Mouse (Mus musculus): ENCODE results near the gene Map3k13. TPM values are rescaled to one million over a fixed set of nuclear protein-coding genes. Genes with fewer than 3 reads are reported as not detected.

The Map3k13 gene
- total RNA-seq, 1 experiment = 0.36 TPM

DNA sequence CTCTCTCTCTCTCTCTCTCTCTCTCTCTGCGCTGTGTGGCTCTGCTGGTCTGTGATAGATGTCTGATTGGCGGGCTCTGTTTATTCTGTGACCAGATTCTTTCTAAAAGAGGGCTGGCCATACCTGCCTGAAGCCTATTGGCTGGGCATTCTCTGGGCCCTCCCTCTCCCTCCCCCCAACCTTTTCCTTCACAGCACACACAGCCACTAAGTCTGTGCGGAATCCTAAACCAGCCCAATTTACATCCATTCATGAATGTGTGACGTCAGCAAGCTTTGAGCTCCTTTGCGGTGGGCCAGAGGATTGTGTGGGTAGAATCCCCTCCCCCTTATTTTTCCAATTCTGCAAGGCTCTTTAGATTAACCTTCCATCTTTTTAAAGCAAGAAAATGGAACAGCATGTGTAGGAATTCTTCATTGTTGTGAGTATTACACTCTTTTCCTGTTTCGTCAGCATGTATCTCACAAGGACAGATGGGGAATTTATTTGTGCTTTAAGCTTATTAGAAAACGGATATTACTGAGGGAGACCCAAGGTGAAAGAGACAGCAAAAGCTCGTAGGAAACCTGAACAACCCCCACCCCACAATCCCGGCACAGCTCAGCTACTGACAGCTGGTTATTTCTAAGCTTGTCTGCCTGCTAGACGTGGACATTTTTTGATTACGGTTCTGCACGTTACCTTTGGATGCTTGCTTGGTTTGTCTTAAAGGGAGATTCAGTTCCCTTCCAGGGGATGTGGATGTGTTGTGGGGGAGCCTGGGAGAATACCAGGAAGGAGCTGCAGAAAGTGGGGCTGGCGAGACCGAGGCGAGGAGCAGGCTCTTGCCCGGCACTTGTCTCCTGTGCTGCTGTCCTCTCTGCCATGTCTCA, 51.9 kb downstream of the Map3k13 start:
- peaks cover 2 to 3% of the 10 kb centered on the region in 2 experiments; a peak in 1 of 4 replicates for H3K4me1 ChIP-seq (ENCODE audit: control insufficient read depth in 2 of 2, insufficient read depth in 2 of 2, low read length in 2 of 2, poor library complexity in 1 of 2)
- in situ Hi-C loops (cut with MboI; ENCODE audit: low sequenced_read_pairs in 2 of 2, unreplicated experiment in 2 of 2) = no loop called here
- peak overlapping the region in 1 of 2 experiments; percentile 44; a peak in 2 of 4 replicates for H3K4me3 ChIP-seq (ENCODE audit: insufficient read depth in 1 of 2, low read depth in 1 of 2, low read length in 2 of 2, poor library complexity in 1 of 2, severe bottlenecking in 1 of 2)
- TF ChIP-seq ZNF384 (IDR thresholded peaks at IDR 0.05; ENCODE audit: low read depth, low read length) (no peak), ZC3H11A (IDR thresholded peaks at IDR 0.05; ENCODE audit: borderline replicate concordance, low read depth, low read length) (no peak), HCFC1 (IDR thresholded peaks at IDR 0.05; ENCODE audit: borderline replicate concordance, insufficient read depth, low read length) (no peak), CHD2 (IDR thresholded peaks at IDR 0.05; ENCODE audit: low read depth, low read length) (no peak), MAFK (IDR thresholded peaks at IDR 0.05; ENCODE audit: insufficient read depth, low read depth, low read length) (no peak)
- H3K9ac ChIP-seq (ENCODE audit: insufficient read depth, low read depth, low read length, poor library complexity, severe bottlenecking) = 0 out of 2 replicates have a peak overlapping the region, but pooled peaks have one; percentile 22
- peak; percentile 67 for DNase-seq (ENCODE audit: low read depth, low spot score)
- H3K36me3 ChIP-seq (ENCODE audit: control insufficient read depth, insufficient read depth, low read length, poor library complexity, severe bottlenecking) = no peaks in the 10 kb centered on the region
- no peaks in the 10 kb centered on the region for H3K9me3 ChIP-seq (ENCODE audit: control insufficient read depth, insufficient read depth, low read depth, low read length)
- no peak overlapping the region for H3K27ac ChIP-seq (ENCODE audit: insufficient read depth, low read depth, low read length, poor library complexity, severe bottlenecking)

DNA sequence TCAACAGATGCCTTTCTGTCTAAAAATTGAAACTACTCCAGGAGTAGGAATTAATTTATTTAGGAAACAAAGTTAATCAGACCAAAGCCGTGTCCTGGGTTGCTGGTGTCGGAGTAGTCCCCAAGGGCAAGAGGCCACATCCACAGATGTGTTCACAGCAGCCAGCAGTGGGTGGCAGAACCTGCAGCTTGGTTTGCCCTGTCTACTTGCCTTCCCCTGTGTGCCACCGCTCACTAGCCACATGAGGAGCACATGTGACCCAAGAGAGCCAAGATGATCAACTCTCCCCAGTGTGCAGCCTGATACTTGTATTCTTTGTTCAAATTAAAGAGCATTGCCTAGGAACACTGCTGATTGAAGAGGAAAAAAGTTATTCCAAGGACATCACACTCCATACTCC, 54.3 kb downstream of the Map3k13 start:
- no peak for DNase-seq (ENCODE audit: low read depth, low spot score)
- Histone ChIP-seq H3K4me1 (ENCODE audit: control insufficient read depth in 2 of 2, insufficient read depth in 2 of 2, low read length in 2 of 2, poor library complexity in 1 of 2) (peaks cover 2 to 3% of the 10 kb centered on the region in 2 experiments; a peak in 1 of 4 replicates), H3K9ac (ENCODE audit: insufficient read depth, low read depth, low read length, poor library complexity, severe bottlenecking) (no peak overlapping the region), H3K36me3 (ENCODE audit: control insufficient read depth, insufficient read depth, low read length, poor library complexity, severe bottlenecking) (no peaks in the 10 kb centered on the region), H3K9me3 (ENCODE audit: control insufficient read depth, insufficient read depth, low read depth, low read length) (no peaks in the 10 kb centered on the region), H3K4me3 (ENCODE audit: insufficient read depth in 1 of 2, low read depth in 1 of 2, low read length in 2 of 2, poor library complexity in 1 of 2, severe bottlenecking in 1 of 2) (no peak overlapping the region), H3K27ac (ENCODE audit: insufficient read depth, low read depth, low read length, poor library complexity, severe bottlenecking) (no peak overlapping the region)
- TF ChIP-seq MAFK (IDR thresholded peaks at IDR 0.05; ENCODE audit: insufficient read depth, low read depth, low read length) (no peak), HCFC1 (IDR thresholded peaks at IDR 0.05; ENCODE audit: borderline replicate concordance, insufficient read depth, low read length) (no peak), CHD2 (IDR thresholded peaks at IDR 0.05; ENCODE audit: low read depth, low read length) (no peak), ZC3H11A (IDR thresholded peaks at IDR 0.05; ENCODE audit: borderline replicate concordance, low read depth, low read length) (no peak), ZNF384 (IDR thresholded peaks at IDR 0.05; ENCODE audit: low read depth, low read length) (no peak)
- in situ Hi-C loops (cut with MboI; ENCODE audit: low sequenced_read_pairs in 2 of 2, unreplicated experiment in 2 of 2) = no loop called here

DNA sequence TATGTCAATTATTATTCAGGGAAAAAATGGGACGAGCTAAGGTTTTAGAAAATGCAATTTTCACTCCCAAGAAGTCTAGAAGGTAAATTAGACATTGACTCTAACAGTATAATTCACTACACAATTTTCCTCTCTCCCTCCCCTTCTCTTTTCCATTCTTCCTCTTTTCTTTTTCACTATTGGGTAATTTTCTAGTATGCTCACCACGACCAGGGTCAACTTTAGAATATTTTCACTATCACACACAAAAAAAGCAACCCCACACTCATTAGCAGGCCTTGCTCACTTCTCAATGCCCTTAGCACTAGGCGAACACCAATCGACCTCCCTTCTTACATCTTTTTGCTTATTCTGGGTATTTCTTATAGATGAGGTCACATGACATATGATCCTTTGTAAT, 54.7 kb downstream of the Map3k13 start:
- in situ Hi-C loops (cut with MboI; ENCODE audit: low sequenced_read_pairs in 2 of 2, unreplicated experiment in 2 of 2) = no loop called here
- Histone ChIP-seq H3K9ac (ENCODE audit: insufficient read depth, low read depth, low read length, poor library complexity, severe bottlenecking) (no peak overlapping the region), H3K9me3 (ENCODE audit: control insufficient read depth, insufficient read depth, low read depth, low read length) (no peaks in the 10 kb centered on the region), H3K4me3 (ENCODE audit: insufficient read depth in 1 of 2, low read depth in 1 of 2, low read length in 2 of 2, poor library complexity in 1 of 2, severe bottlenecking in 1 of 2) (no peak overlapping the region), H3K27ac (ENCODE audit: insufficient read depth, low read depth, low read length, poor library complexity, severe bottlenecking) (no peak overlapping the region), H3K36me3 (ENCODE audit: control insufficient read depth, insufficient read depth, low read length, poor library complexity, severe bottlenecking) (no peaks in the 10 kb centered on the region), H3K4me1 (ENCODE audit: control insufficient read depth in 2 of 2, insufficient read depth in 2 of 2, low read length in 2 of 2, poor library complexity in 1 of 2) (peaks cover 2 to 3% of the 10 kb centered on the region in 2 experiments; a peak in 1 of 4 replicates)
- TF ChIP-seq MAFK (IDR thresholded peaks at IDR 0.05; ENCODE audit: insufficient read depth, low read depth, low read length) = no peak
- no peak for TF ChIP-seq CHD2 (IDR thresholded peaks at IDR 0.05; ENCODE audit: low read depth, low read length)
- TF ChIP-seq HCFC1 (IDR thresholded peaks at IDR 0.05; ENCODE audit: borderline replicate concordance, insufficient read depth, low read length) = no peak
- no peak for TF ChIP-seq ZNF384 (IDR thresholded peaks at IDR 0.05; ENCODE audit: low read depth, low read length)
- TF ChIP-seq ZC3H11A (IDR thresholded peaks at IDR 0.05; ENCODE audit: borderline replicate concordance, low read depth, low read length) = no peak
- DNase-seq (ENCODE audit: low read depth, low spot score) = no peak

DNA sequence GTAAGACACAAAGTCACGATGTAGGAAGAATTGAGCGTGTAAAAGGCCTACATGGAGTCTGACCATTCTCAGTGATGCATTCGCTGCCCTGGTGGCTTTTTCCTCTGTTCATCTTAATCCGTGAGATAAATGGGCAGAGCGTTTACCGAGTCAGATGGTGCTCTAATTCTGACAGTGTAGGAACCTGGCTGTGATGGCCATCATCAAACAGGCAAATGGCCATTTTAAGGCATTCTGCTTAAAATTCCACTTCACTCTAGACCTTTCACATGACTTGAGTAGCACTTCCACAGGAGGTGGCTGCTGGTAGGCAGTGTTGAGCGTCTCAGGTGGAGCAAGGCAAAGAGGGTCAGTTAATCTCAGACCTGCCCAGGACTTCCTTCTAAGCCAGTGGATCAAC, 58.2 kb downstream of the Map3k13 start:
- Histone ChIP-seq H3K36me3 (ENCODE audit: control insufficient read depth, insufficient read depth, low read length, poor library complexity, severe bottlenecking) (no peaks in the 10 kb centered on the region), H3K4me3 (ENCODE audit: insufficient read depth in 1 of 2, low read depth in 1 of 2, low read length in 2 of 2, poor library complexity in 1 of 2, severe bottlenecking in 1 of 2) (no peak overlapping the region), H3K9ac (ENCODE audit: insufficient read depth, low read depth, low read length, poor library complexity, severe bottlenecking) (no peak overlapping the region), H3K27ac (ENCODE audit: insufficient read depth, low read depth, low read length, poor library complexity, severe bottlenecking) (no peak overlapping the region), H3K4me1 (ENCODE audit: control insufficient read depth in 2 of 2, insufficient read depth in 2 of 2, low read length in 2 of 2, poor library complexity in 1 of 2) (0 out of 4 replicates have a peak, but pooled peaks cover 0 to 2% of the 10 kb centered on the region in 2 experiments), H3K9me3 (ENCODE audit: control insufficient read depth, insufficient read depth, low read depth, low read length) (no peaks in the 10 kb centered on the region)
- in situ Hi-C loops (cut with MboI; ENCODE audit: low sequenced_read_pairs in 2 of 2, unreplicated experiment in 2 of 2) = no loop called here
- no peak for TF ChIP-seq MAFK (IDR thresholded peaks at IDR 0.05; ENCODE audit: insufficient read depth, low read depth, low read length)
- TF ChIP-seq CHD2 (IDR thresholded peaks at IDR 0.05; ENCODE audit: low read depth, low read length) = no peak
- TF ChIP-seq ZNF384 (IDR thresholded peaks at IDR 0.05; ENCODE audit: low read depth, low read length) = no peak
- TF ChIP-seq ZC3H11A (IDR thresholded peaks at IDR 0.05; ENCODE audit: borderline replicate concordance, low read depth, low read length) = no peak
- no peak for TF ChIP-seq HCFC1 (IDR thresholded peaks at IDR 0.05; ENCODE audit: borderline replicate concordance, insufficient read depth, low read length)
- DNase-seq (ENCODE audit: low read depth, low spot score) = no peak
